8 mouse cellular contexts compared by ENCODE assay signal in genomic region chr8:19963766-19964165, GRCm38 (mm10).
DNase-seq lines count a peak whose midpoint lies in the region; TF ChIP-seq lines count a peak whose summit lies in the region.
"Not testable (repeated sequence)": the region's sequence is repeated elsewhere in the genome, so short reads cannot be mapped to it uniquely, and the experiment has no call there.

No protein-coding gene starts in this region.

- TF ChIP-seq CTCF in lung, adult 2 months (IDR thresholded peaks at IDR 0.05; ENCODE audit: insufficient read depth, low read length), result not testable (repeated sequence)

- TF ChIP-seq POLR2A in lung, adult 2 months (IDR thresholded peaks at IDR 0.05; ENCODE audit: borderline replicate concordance, extremely low read depth, low read depth, low read length), result not testable (repeated sequence)

- H3K4me1 ChIP-seq in lung, adult 2 months (ENCODE audit: control insufficient read depth, insufficient read depth, low read length), result not testable (repeated sequence)

- peak; percentile 4 to 26 for DNase-seq in adrenal gland, adult 18-20 months (ENCODE audit: low spot score in 2 of 2)
- peak; percentile 5 for DNase-seq in gastrocnemius, adult 18-20 months (ENCODE audit: low spot score)
- peak; percentile 93 for DNase-seq in heart, adult 11 months
- DNase-seq in kidney, adult 11 months, result peak; percentile 5
- DNase-seq in lung, adult 2 months, result peak; percentile 7
- DNase-seq in ovary, postnatal 36 days (ENCODE audit: low spot score), result peak; percentile 5
- DNase-seq in testis, postnatal 14 days (ENCODE audit: low spot score), result peak; percentile 5
- peak; percentile 21 for DNase-seq in urinary bladder, adult 2 months (ENCODE audit: low spot score)

- not testable (repeated sequence) for H3K4me3 ChIP-seq in lung, adult 2 months (replicated peaks; ENCODE audit: extremely low read depth, low read depth, low read length)

- WGBS in lung, adult 2 months, result 68% methylated on average over 2 of the region's 2 CpGs

Comparison
In these comparisons a context has a peak if more than half of its experiments do, and no peak if none do; other contexts are left out.
1. DNase-seq: peak in every context shown above with its lines; median percentile 93 in heart, adult 11 months; 21 in urinary bladder, adult 2 months; 15 in adrenal gland, adult 18-20 months; 7 in lung, adult 2 months; 5 in gastrocnemius, adult 18-20 months; 5 in kidney, adult 11 months; 5 in ovary, postnatal 36 days; 5 in testis, postnatal 14 days.